Mouse (Mus musculus) hindbrain, embryonic 10.5 days (tissue): Measurements from ENCODE around the gene Clpx. TPM values are rescaled to one million over a fixed set of nuclear protein-coding genes. Genes with fewer than 3 reads are reported as not detected.
"Not testable (repeated sequence)": the region's sequence is repeated elsewhere in the genome, so short reads cannot be mapped to it uniquely, and the experiment has no call there.

Experiments
- DNase-seq: peaks from one replicate; pipeline ENCODE4 v3.0.0-alpha.2; 2017; ENCODE audit warnings: low spot score
- H3K27ac ChIP-seq: fragments of 300-500 bp; sonication (generic); 2 replicates; pipeline ENCODE4 v1.5.1; 2016; ENCODE audit warnings: mild to moderate bottlenecking, moderate library complexity
- H3K27me3 ChIP-seq: fragments of 300-500 bp; sonication (generic); 2 replicates; pipeline ENCODE4 v1.6.1; 2016; ENCODE audit warnings: mild to moderate bottlenecking; ENCODE audit not compliant: poor library complexity, insufficient read depth, severe bottlenecking
- H3K36me3 ChIP-seq: fragments of 300-500 bp; sonication (generic); 2 replicates; pipeline ENCODE4 v1.6.1; 2016; ENCODE audit warnings: mild to moderate bottlenecking, moderate library complexity
- H3K4me1 ChIP-seq: fragments of 300-500 bp; sonication (generic); replicated peaks from 2 replicates; pipeline ENCODE4 v1.6.1; 2016; ENCODE audit warnings: mild to moderate bottlenecking
- H3K4me3 ChIP-seq: fragments of 300-500 bp; sonication (generic); 2 replicates; pipeline ENCODE4 v1.5.1; 2016; ENCODE audit warnings: mild to moderate bottlenecking, moderate library complexity
- H3K9me3 ChIP-seq: fragments of 300-500 bp; sonication (generic); 2 replicates; pipeline ENCODE4 v1.6.1; 2016; ENCODE audit warnings: mild to moderate bottlenecking, moderate library complexity
- whole genome bisulfite sequencing: fragments of 180-500 bp; shearing (Covaris S2); methylation state at CpG from one replicate; pipeline ENCODE4 v1.1.7; 2016; 5-methylcytosine and 5-hydroxymethylcytosine counted together
- polyA plus RNA-seq: library from polyadenylated mRNA; unstranded; fragments of >200 nt; fragmentation: Nextera tagmentation; extraction: Ambion mirVana; gene quantifications from 2 replicates; pipeline ENCODE4 v1.2.1, GENCODE M21; 2016

Gene Clpx
- polyA plus RNA-seq, 1 experiment from 2014 or later = 35.3 TPM

DNA sequence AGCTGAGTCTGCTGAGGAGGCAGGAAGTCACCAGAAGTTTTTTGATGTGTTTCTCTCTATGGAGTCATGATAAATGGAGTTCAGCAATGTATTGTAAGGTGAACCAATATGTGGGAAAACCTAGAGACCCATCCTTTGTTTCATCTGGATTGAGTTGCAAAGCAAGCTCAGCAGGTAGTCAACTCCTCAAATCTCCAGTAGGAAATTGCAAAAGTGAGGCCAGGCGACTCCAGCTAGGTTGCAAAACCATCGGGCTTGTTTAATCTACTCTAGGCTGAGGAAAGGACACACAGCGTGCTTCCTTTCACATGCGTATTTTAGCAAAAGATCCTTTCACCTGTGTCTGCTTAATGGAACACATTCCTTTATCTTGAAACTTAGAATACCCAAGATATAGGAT lies 45.1 kb downstream of the Clpx start:
- 82% methylated on average over 4 of the region's 4 CpGs for WGBS
- Histone ChIP-seq H3K27me3 (no peaks in the 10 kb centered on the region), H3K27ac (no peak overlapping the region), H3K4me1 (no peaks in the 10 kb centered on the region), H3K9me3 (no peaks in the 10 kb centered on the region), H3K36me3 (no peaks in the 10 kb centered on the region), H3K4me3 (no peak overlapping the region)
- DNase-seq = no peak

DNA sequence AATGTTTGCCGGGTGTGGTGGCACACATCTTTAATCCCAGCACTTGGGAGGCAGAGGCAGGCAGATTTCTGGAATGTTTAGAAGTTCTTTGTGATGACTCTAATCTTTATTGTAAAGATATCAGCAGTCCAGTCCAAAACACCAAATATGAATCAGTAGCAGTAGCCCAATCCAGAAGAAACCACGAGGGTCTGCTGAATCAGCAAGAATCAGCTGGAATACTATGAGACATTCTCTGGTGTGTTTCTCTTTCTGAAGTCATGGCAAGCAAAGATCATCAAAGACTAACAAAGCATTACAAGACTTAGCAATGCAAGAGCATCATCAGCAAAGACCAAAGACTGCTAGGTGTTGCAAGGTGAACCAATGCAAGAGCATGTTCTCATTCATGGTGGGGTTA lies 46.4 kb downstream of the Clpx start:
- Histone ChIP-seq H3K4me3 (no peak overlapping the region), H3K27me3 (no peaks in the 10 kb centered on the region), H3K27ac (no peak overlapping the region), H3K4me1 (no peaks in the 10 kb centered on the region), H3K36me3 (no peaks in the 10 kb centered on the region), H3K9me3 (peaks cover 8% of the 10 kb centered on the region; the same call in 1 of the 2 replicates)
- 79% methylated on average over 2 of the region's 2 CpGs for WGBS
- no peak for DNase-seq

DNA sequence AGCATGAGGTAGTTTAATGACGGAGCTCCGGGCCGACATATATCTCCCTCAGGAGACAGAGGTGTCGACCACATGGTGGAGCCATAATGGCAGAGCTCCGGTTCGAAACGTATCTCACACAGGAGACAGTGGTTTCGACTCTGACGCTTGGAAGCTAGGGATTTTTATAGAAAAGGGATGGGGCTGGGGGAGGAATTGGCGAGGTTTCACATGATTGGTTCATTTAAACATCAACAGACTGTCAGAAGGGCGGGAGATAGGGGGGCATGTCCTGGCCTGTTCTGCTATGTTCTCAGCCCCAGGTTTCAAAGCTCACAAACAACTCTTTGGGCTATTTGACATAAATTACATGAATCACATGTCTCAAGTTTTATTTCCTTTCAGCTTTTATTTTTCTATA lies 51.4 kb downstream of the Clpx start:
- H3K9me3 ChIP-seq, H3K27me3 ChIP-seq, DNase-seq, H3K36me3 ChIP-seq: not testable (repeated sequence)
- Histone ChIP-seq H3K4me1 (peaks cover 19% of the 10 kb centered on the region), H3K27ac (peak overlapping the region; percentile 95), H3K4me3 (peak overlapping the region; percentile 100)
- 74% methylated on average over 11 of the region's 11 CpGs for WGBS

DNA sequence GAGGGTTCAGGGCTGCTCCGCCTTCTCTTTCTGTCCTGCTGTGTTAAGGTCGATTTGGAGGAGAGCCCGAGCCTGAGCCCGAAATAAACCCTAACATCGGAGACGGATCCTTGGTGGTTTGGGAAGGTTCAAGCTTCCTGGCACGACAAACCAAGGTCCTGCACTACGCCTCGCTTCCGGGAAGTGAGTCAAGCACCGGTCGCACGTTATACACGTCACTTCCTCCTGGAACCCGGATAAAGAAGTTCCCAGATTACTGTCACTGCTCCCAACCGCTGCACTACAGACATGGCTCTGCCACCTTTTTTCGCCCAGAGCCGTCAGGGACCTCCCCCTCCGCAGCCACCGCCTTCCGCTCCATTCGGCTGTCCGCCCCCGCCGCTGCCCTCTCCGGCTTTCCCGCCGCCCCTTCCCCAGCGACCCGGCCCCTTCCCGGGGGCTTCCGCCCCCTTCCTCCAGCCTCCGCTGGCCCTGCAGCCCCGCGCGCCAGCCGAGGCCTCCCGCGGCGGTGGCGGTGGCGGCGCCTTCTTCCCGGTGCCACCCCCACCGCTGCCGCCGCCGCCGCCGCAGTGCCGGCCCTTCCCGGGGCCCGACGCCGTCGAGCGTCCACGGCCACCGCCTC lies 51.9 kb downstream of the Clpx start, which contains the start of gene Pdcd7:
Gene Pdcd7 (plus strand): TSS at position 251 of the 622 bp plus-strand sequence.
- under 1% methylated on average over 59 of the region's 59 CpGs for WGBS
- peak within 1 kb of the TSS; percentile 95 for H3K27ac ChIP-seq
- H3K36me3 ChIP-seq = no peaks in the 10 kb centered on the region
- H3K4me1 ChIP-seq = peaks cover 19% of the 10 kb centered on the region
- peaks cover 8% of the 10 kb centered on the region; the same call in 1 of the 2 replicates for H3K9me3 ChIP-seq
- peak; percentile 96 for DNase-seq
- peak within 1 kb of the TSS; percentile 100 for H3K4me3 ChIP-seq
- no peaks in the 10 kb centered on the region for H3K27me3 ChIP-seq

DNA sequence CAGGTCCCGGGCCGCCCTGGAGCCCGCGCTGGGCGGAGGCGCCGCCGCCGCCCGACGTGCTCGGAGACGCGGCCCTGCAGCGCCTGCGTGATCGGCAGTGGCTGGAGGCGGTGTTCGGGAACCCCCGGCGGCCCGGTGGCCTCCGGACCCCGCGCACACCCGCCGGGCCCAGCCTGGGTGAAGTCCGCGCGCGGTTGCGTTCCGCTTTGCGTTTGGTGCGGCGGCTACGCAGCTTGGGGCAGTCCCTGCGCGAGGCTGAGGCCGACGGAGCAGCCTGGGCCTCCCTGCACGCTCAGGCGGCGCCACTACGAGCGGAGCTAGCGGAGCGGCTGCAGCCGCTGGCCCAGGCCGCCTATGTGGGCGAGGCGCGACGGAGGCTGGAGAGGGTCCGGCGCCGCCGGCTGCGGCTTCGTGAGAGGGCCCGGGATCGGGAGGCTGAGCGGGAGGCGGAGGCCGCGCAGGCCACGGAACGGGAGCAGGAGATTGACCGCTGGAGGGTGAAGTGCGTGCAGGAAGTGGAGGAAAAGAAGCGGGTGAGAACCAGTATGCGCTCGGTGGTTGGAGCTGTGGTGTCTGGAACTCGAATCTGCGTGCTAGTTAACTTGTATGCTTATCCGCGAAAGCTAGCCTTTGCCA lies 52.5 kb downstream of the Clpx start:
- H3K27ac ChIP-seq = peak overlapping the region; percentile 95
- peaks cover 19% of the 10 kb centered on the region for H3K4me1 ChIP-seq
- no peaks in the 10 kb centered on the region for H3K27me3 ChIP-seq
- under 1% methylated on average over 77 of the region's 77 CpGs for WGBS
- peak overlapping the region; percentile 100 for H3K4me3 ChIP-seq
- peaks cover 8% of the 10 kb centered on the region; the same call in 1 of the 2 replicates for H3K9me3 ChIP-seq
- DNase-seq = peak; percentile 66
- H3K36me3 ChIP-seq = no peaks in the 10 kb centered on the region

DNA sequence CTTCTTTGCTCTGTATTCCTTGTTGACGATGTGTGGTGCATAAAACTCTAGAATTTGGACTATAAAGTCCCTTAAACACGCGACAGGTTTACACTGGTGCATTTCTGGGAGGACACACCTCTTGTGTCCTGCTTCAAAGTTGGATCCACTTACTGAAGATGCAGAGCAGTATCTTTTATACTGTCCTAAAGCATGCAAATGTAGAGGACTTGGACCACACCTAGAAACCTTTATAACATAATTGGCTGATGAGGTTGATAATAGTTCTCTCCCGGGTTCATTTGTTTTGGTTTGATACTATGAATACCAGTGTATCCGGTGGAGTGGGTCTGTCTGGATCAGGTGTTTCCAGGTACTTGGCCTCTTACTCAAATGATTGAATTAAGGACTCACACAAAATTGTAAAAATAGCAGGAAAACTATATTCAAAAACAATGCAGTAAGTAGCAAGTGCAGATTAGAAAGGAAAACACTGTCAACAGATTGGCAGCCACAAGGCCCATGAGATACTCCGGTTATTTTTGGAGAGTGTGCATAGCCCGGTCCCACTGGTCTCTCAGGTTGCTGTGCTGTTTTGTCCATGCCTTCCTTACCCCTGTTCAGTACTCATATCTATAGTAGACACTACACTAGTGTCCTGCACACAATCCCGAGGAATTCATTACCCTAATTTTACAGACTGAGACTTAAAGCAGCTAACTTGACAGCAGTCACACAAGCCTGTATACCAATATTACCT lies 53.2 kb downstream of the Clpx start:
- no peaks in the 10 kb centered on the region for H3K36me3 ChIP-seq
- DNase-seq = no peak
- H3K27me3 ChIP-seq = no peaks in the 10 kb centered on the region
- peak overlapping the region; percentile 95 for H3K27ac ChIP-seq
- H3K9me3 ChIP-seq = peaks cover 8% of the 10 kb centered on the region; the same call in 1 of the 2 replicates
- H3K4me3 ChIP-seq = peak overlapping the region; percentile 100
- WGBS = 52% methylated on average over 8 of the region's 8 CpGs
- peaks cover 19% of the 10 kb centered on the region for H3K4me1 ChIP-seq

DNA sequence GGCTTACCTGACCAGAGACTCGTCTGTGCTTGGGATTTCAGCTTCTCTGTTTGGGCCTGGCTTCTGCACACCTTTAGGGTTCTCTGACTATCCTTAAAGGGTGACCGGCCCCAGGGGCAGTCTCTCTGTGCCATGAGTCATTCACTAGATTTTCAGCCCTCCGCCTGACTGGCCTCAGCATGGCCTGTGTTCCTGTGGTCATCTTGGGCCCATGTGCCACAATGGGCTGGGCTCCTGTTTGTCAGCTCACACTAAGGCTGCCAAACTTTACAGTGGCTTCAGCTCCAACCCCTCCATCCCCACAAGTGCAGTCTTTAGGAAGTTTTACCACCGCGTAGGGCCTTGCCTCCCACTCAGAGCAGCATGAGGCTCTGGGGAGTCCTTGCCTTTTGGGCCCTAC lies 59.2 kb downstream of the Clpx start:
- Histone ChIP-seq H3K27me3 (no peaks in the 10 kb centered on the region), H3K9me3 (no peaks in the 10 kb centered on the region), H3K27ac (no peak overlapping the region), H3K4me1 (peaks cover 1% of the 10 kb centered on the region), H3K36me3 (peaks cover 44% of the 10 kb centered on the region), H3K4me3 (no peak overlapping the region)
- 90% methylated on average over 5 of the region's 5 CpGs for WGBS
- DNase-seq = no peak

DNA sequence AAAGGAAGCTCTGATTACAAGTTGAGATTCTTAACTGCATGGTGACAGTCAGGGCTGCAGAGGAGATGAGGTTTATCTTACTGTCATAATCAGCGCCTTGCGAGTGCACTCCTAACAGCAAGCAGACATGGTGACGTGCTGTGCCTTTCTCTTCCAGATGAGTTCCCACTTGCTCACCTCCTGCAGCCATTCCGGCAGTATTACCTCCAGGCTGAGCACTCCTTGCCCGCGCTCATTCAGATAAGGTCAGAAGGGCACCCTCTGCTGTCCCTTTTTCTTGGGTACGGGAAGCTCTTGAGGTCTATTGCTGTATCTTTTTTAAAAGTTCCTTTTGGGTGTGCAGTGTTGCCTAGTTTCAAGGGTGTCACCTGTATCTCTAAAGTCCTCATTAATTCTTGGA lies 62.5 kb downstream of the Clpx start:
- DNase-seq = no peak
- H3K27me3 ChIP-seq = no peaks in the 10 kb centered on the region
- H3K4me1 ChIP-seq = no peaks in the 10 kb centered on the region
- no peaks in the 10 kb centered on the region for H3K9me3 ChIP-seq
- no peak overlapping the region for H3K4me3 ChIP-seq
- peaks cover 77% of the 10 kb centered on the region for H3K36me3 ChIP-seq
- no peak overlapping the region for H3K27ac ChIP-seq
- 86% methylated on average over 7 of the region's 7 CpGs for WGBS

DNA sequence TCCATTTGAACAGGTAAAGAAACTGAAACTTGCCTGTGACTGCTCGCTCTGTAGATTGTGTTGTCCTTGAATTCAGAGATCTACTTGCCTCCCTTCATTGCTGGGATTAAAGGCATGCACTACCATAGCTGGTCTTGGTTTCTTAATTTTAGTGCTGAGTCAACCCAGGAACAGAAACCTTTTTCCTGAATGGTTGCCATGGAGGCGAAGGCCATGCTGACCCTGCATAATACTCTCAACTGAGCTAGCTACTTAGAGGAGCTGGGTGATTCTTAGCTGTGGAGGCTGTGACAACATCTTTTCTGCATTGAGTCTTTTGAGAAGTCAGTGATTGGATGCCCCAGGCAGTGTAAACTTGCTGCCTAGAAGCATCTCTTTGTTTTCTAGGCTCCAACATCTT lies 62.9 kb downstream of the Clpx start:
- Histone ChIP-seq H3K36me3 (peaks cover 81% of the 10 kb centered on the region), H3K9me3 (no peaks in the 10 kb centered on the region), H3K4me3 (no peak overlapping the region), H3K4me1 (no peaks in the 10 kb centered on the region), H3K27me3 (no peaks in the 10 kb centered on the region), H3K27ac (no peak overlapping the region)
- WGBS = 94% methylated on average over 2 of the region's 2 CpGs
- no peak for DNase-seq

DNA sequence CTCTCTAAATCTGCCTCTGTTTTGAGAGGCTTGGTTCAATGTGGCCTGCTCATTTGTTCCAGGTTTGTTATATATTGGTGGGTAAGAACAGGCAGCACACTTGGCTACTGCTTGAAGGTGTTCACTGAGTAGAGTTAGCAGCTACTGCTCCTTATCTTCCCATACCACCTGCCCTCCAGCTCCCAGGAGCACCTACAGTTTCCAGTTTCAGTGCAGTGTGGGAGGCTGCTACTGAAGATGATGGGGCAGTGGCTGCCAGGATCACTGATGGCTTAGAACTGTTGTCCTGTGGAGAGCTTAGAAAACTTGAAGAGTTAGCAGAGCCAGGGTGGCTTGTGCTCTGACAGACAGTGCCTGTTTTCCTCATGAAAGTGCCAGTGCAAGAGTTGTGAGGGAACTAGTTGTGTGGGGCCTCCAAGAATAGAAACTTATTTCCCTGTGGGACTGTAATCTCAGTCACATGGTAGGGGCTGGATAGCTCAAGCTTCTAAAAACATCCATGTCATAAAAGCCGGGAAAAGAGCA lies 65.0 kb downstream of the Clpx start:
- Histone ChIP-seq H3K4me1 (no peaks in the 10 kb centered on the region), H3K27ac (no peak overlapping the region), H3K36me3 (peaks cover 88% of the 10 kb centered on the region), H3K9me3 (no peaks in the 10 kb centered on the region), H3K27me3 (no peaks in the 10 kb centered on the region), H3K4me3 (no peak overlapping the region)
- no peak for DNase-seq
- WGBS = 92% methylated on average over 1 of the region's 1 CpGs

DNA sequence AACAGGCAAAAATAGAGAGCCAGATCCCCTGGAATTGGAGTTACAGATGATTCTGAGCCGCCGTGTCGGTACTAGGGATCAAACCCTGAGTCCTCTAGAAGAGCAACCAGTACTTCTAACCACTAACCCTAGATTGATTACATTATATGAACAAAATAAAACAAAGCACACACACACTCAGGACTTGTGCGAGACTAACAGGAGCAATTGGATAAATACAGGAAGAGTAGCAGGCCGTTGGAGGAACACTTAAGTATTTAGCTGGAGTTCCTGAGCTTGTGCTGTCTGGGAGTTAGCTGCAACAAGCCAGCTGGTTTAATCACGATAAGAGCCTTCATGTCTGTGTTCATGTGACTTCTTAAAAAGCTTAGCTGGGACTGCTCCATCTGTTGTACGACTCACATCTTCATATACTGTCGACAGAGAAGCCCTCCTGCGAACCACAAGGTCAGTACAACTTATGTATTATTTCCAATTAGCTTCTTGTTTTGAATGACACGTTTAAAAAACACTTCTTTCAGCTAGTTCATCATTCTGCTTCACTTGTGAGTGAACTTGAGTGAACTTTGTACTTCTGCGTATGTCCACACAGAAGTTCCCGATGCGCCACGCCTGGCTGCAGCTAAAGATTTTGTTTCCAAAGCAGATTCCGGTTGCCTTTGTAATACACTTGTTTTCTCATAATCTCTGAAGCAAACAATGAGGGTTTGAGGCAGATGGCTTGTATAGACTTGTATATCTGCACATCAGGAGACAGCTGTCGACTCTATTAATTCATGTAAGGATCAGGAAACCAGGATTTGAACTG lies 66.8 kb downstream of the Clpx start, which contains the start of gene Ubap1l:
Gene Ubap1l (plus strand): TSS at position 401 of the 808 bp plus-strand sequence.
- no peak within 1 kb of the TSS for H3K27ac ChIP-seq
- no peak for DNase-seq
- peaks cover 82% of the 10 kb centered on the region for H3K36me3 ChIP-seq
- no peak within 1 kb of the TSS for H3K4me3 ChIP-seq
- H3K9me3 ChIP-seq = no peaks in the 10 kb centered on the region
- no peaks in the 10 kb centered on the region for H3K27me3 ChIP-seq
- no peaks in the 10 kb centered on the region for H3K4me1 ChIP-seq
- WGBS = 93% methylated on average over 16 of the region's 16 CpGs

DNA sequence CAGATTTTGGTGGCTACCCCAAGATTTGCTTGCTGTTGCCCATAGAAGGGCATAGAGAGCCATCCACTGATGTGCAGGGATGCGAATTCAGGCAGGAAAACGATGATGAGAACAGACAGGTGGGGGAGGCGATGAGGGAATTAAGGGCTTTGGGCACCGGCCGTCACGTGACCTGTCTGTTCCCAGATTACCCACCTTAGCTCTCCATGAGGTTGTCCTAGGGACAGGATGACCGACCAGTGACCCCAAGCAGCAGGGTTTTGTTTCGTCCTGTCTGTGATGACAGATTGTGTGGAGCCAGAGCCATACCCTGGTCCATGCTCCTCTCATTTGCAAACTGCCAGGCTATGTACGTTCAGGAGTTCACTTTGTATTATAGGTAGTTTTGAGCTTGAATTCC lies 69.6 kb downstream of the Clpx start:
- no peaks in the 10 kb centered on the region for H3K27me3 ChIP-seq
- no peak for DNase-seq
- no peaks in the 10 kb centered on the region for H3K9me3 ChIP-seq
- WGBS = 71% methylated on average over 9 of the region's 9 CpGs
- peaks cover 61% of the 10 kb centered on the region for H3K36me3 ChIP-seq
- H3K27ac ChIP-seq = no peak overlapping the region
- peaks cover 4% of the 10 kb centered on the region; the same call in 1 of the 2 replicates for H3K4me1 ChIP-seq
- H3K4me3 ChIP-seq = no peak overlapping the region
